Mouse (Mus musculus) hindbrain, embryonic 14.5 days (tissue): ENCODE results near the gene Nanos2. TPM values are rescaled to one million over a fixed set of nuclear protein-coding genes. Genes with fewer than 3 reads are reported as not detected.

ENCODE experiments used
- polyA plus RNA-seq: library from polyadenylated mRNA; unstranded; fragments of >200 nt; fragmentation: Nextera tagmentation; extraction: Ambion mirVana; gene quantifications from 2 replicates; pipeline ENCODE4 v1.2.1, GENCODE M21; 2014

The Nanos2 gene
- polyA plus RNA-seq, 1 experiment from 2014 or later, result 0.52 TPM

Other genes starting within 250 kb of the Nanos2 start
- not detected in 2 replicates for gene Psg19, start 188.9 kb upstream of the Nanos2 start, polyA plus RNA-seq
- 0.12 TPM in 1 of 2 replicates, not detected in the other for gene Psg17, start 165.8 kb upstream of the Nanos2 start, polyA plus RNA-seq
- gene Mill2, start 147.4 kb upstream of the Nanos2 start, polyA plus RNA-seq, result 0.39 and 0.50 TPM in 2 replicates
- gene Pglyrp1, start 116.1 kb upstream of the Nanos2 start, polyA plus RNA-seq, result 24.5 and 25.2 TPM in 2 replicates
- 23.9 and 24.0 TPM in 2 replicates for gene Ccdc61, start 77.0 kb upstream of the Nanos2 start, polyA plus RNA-seq
- gene Nova2, start 61.5 kb upstream of the Nanos2 start, polyA plus RNA-seq, result 15.4 and 16.3 TPM in 2 replicates
- 6.7 and 7.4 TPM in 2 replicates for gene Mypop, start 3.8 kb downstream of the Nanos2 start, polyA plus RNA-seq
- gene Irf2bp1, start 16.6 kb downstream of the Nanos2 start, polyA plus RNA-seq, result 32.4 and 38.1 TPM in 2 replicates
- gene Foxa3, start 36.1 kb downstream of the Nanos2 start, polyA plus RNA-seq, result not detected in 2 replicates
- gene Sympk, start 37.0 kb downstream of the Nanos2 start, polyA plus RNA-seq, result 18.7 and 18.8 TPM in 2 replicates
- 0.27 and 0.43 TPM in 2 replicates for gene Rsph6a, start 67.3 kb downstream of the Nanos2 start, polyA plus RNA-seq
- gene Dmwd, start 88.8 kb downstream of the Nanos2 start, polyA plus RNA-seq, result 32.0 and 35.0 TPM in 2 replicates
- gene Dmpk, start 96.4 kb downstream of the Nanos2 start, polyA plus RNA-seq, result 8.2 and 8.9 TPM in 2 replicates
- 2.3 and 2.5 TPM in 2 replicates for gene Six5, start 107.2 kb downstream of the Nanos2 start, polyA plus RNA-seq
- gene Gm4969, start 131.0 kb downstream of the Nanos2 start, polyA plus RNA-seq, result 6.7 and 7.7 TPM in 2 replicates
- gene Fbxo46, start 132.5 kb downstream of the Nanos2 start, polyA plus RNA-seq, result 10.9 and 11.9 TPM in 2 replicates
- gene Qpctl, start 161.9 kb downstream of the Nanos2 start, polyA plus RNA-seq, result 19.1 and 20.3 TPM in 2 replicates
- 104 and 110 TPM in 2 replicates for gene Snrpd2, start 162.3 kb downstream of the Nanos2 start, polyA plus RNA-seq
- gene Gipr, start 178.7 kb downstream of the Nanos2 start, polyA plus RNA-seq, result 0.62 and 1.1 TPM in 2 replicates
- gene Eml2, start 189.0 kb downstream of the Nanos2 start, polyA plus RNA-seq, result 3.4 and 3.6 TPM in 2 replicates
- gene Gpr4, start 225.1 kb downstream of the Nanos2 start, polyA plus RNA-seq, result 3.1 and 3.2 TPM in 2 replicates
- 34.1 and 36.6 TPM in 2 replicates for gene Opa3, start 240.9 kb downstream of the Nanos2 start, polyA plus RNA-seq